Mouse (Mus musculus) NIH3T3 (cell line): ENCODE data around the gene Zbtb7b.
A peak's percentile ranks its signal among the peaks of the same experiment; 100 is the strongest.

ENCODE experiments used
- DNase-seq: peaks from one replicate; pipeline ENCODE4 v3.0.0-alpha.2; 2012; ENCODE audit warnings: low read depth

Gene Zbtb7b

DNA sequence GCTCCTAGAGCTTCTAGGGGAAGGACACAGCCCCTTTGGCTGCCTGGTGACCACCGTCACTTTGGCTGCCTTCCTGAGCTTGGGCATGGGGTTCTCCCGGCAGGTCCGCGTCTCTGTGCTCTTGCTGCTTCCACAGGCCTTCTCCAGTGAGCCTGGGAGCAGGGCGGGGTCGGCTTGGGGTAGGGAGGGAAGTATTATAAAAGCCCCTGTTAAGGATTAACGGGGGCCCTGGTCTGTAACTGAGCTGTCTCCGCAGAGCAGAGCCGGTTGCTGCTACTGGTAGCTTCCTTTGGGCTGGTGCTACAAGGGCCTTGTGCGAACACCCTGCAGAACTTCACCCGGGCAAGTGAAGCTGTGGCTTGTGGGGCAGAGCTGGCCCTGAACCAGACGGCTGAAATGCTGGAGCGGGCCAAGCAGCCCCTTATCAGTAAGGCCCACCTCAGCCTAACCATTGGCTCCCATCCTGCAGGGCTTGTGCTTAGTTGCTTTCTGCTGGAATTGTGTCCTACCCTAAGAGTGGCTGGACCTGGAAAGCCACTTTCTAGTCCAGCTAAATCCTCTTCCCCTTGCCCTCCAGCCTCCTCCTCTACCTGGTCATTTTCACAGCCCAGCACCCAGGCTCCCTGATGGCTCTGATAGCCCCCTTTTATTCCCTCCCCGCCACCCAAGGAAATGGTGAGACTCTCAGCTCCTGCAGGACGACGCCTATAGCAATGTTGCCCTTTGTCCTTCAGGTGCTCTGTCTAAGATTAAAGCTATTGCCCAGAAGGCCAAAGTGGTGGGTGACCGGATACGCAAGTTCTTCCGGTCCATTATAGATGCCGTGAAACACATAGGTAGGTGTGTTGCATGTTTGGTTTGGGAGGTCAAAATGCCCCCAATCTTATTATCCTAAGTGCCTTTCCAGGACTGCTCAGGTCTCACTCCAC, 28.8 kb downstream of the Zbtb7b start:
- no peak for DNase-seq

DNA sequence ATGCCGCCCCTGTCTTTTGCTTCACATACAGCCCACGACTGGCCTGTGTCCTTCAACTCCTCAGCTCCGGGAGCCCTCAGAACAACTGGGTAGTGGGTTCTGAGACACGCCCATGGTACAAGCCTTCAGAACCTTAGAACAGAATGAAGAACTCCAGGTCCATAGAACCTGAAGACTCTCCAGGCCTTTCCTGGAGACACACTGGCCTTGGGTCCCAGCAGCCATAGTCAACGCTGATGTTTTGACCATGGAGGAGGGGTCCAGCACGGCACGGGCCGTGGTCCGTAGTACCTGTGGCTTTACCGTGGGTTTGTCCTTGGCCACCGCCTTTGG, 29.5 kb downstream of the Zbtb7b start, which contains the start of gene Dcst1:
Gene Dcst1 (minus strand): TSS at position 101 of the 333 bp plus-strand sequence.
- DNase-seq: no peak

DNA sequence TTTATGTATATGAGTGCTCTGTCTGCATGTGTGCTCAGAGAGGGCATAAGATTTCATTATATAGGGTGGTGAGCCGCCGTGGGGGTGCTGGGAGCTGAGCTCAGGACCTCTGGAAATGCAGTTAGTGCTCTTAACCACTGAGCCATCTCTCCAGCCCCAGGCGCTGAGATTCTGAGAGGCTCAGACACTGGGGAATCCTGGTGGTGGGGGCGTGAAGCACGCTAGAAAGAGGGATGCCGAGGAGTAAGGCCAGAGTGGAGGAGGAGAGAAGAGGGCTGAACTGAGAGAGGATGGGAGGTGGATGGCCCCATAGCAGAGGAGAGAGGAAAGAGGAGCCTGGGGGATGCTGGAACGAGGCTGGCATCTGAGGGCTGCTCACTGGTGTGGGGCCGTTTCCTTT, 29.9 kb downstream of the Zbtb7b start:
- no peak for DNase-seq

DNA sequence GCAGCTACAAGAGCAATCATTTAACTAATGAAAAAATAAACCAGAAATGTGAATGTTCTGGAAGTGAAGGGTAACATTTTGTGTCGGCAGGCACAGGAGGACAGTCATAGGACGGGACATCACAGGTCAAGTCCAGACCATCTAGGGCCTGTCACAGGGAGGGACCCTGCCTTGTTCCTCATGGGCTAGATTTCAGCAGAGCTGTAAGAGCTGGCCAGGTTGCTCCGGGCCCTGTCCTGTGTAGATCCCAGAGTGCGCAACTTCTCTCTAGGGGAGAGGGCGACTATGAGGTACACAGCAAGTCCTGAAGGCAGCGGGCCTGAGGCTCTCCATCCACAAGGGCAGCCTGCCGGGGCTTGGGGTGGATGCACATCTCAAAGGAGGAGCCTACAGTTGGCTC, 32.9 kb downstream of the Zbtb7b start, which contains the start of gene Dcst2:
Gene Dcst2 (plus strand): TSS at position 301 of the 400 bp plus-strand sequence.
- DNase-seq: no peak

DNA sequence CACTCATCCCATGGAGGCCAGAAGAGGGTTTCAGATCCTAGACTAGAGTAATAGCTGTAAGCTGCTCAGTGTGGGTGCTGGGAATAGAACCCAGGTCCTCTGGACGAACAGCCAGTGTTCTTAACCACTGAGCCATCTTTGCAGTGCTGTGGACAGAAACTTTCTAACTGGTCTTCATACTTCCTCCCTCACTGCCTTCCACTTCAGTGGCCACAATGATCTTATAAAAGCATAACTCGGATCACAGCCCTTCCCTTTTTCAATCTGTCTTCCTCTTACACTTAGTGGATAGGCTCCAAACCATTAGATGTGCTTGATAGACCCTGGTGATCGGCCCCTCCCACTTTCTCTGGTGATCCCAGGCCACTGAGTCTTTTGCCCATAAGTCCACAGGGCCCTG, 34.3 kb downstream of the Zbtb7b start:
- no peak for DNase-seq

DNA sequence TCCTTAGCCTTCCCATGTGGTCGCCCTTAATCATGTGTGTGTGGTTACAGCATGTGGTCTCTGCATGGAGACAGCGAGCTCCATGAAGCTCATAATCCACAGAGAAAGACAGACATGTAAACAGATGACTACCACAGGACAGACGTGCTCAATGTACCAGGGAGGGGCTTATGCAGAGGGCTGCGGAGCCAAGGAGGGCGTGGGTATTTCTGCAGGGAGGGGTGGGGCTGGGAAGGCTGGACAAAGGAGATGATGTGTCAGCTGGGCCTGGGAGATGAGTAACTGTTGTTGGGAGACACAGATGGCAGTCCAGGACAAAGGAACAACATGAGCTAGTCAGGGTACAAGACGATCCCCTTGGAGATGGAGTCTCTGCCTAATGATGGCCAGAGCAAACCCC, 34.9 kb downstream of the Zbtb7b start:
- peak; percentile 59 for DNase-seq

DNA sequence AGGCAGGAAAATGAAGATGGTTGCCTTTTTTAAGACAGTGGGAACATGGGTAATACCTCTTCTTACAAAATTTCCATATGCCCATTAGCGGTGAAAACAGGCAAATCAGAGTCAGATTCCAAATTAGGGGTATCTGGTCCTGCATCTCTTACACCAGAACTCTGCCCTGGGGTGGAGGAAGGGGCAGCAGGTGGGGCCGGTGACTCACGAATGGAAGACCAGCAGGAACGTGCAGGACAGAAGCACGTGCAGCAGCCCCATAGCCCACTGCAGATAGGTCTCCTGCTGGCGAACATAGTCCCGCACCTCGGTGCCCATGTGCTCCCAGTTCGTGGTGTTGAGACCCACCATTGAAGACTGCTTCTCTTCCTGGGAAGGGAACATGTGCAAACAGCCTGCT, 38.5 kb downstream of the Zbtb7b start:
- DNase-seq: no peak

DNA sequence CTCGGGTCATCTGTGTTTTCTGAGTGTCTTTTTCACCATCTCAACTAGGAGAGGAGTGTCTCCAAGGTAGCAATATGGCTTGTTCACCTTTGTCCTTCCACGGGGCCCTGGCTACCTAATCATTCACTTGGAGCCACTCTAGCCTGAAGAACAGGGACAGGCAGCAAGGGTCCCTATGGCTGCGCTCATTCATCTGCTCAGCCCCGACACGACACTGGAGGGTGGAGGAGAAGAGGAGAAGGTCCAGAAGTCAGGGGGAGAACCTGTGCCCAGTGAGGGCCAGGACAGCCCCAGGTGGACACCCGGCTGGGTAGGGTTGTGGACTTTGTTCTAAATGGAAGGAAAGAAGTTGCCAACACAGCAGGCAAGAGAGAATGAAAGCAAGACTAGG, 39.1 kb downstream of the Zbtb7b start:
- DNase-seq: no peak

DNA sequence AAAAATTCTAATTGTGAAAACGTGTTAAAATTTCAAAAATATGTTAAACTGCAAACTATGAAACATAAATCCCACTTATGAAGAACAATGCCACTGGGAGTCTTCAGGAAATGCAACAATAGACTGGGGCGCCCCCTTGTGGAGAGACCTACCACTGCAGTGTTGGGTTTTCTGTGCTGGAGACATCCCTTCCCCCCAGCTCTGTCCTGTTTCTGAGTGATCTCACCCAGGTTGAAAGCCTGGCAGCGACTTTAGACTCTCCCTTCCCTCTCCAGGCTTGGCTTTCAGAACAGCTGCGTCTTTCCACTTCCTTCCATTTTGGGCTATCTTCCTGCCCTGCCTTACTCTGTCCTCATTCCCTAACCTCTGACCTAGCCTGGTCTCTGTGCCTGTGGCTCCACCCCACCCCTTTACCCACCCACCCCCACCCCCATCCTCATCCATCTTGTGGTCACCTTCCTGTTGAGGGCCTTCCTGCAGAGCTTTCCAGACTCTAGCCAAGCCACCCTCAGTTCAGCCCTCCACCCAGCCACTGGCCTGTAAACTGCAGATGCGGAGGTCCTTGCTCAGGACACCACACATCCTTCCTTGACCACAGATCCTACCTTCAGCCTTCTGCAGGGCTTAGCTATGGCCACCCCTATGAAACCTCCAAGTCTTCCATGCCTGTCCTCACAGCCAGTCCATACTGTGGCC, 39.6 kb downstream of the Zbtb7b start:
- peak; percentile 93 for DNase-seq

DNA sequence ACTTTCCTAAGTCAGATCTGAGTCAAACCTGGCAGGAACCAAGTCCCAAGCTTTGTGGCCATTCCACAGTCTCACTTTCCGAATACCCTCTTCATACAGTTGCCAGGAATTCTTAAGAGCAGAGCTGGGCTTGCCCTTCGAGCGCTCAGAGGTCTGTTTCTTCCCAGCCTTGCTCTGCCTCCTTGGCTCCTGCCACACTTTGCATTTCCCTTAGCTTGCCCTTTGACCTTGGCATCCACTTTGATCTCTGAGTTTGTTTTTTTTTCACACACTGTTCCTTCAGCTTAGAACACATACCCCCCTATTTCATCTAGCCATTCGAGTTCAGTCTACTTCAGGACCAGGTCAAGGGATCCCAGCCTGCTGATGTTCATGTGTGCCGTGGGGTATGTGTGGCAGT, 43.3 kb downstream of the Zbtb7b start:
- DNase-seq: no peak

DNA sequence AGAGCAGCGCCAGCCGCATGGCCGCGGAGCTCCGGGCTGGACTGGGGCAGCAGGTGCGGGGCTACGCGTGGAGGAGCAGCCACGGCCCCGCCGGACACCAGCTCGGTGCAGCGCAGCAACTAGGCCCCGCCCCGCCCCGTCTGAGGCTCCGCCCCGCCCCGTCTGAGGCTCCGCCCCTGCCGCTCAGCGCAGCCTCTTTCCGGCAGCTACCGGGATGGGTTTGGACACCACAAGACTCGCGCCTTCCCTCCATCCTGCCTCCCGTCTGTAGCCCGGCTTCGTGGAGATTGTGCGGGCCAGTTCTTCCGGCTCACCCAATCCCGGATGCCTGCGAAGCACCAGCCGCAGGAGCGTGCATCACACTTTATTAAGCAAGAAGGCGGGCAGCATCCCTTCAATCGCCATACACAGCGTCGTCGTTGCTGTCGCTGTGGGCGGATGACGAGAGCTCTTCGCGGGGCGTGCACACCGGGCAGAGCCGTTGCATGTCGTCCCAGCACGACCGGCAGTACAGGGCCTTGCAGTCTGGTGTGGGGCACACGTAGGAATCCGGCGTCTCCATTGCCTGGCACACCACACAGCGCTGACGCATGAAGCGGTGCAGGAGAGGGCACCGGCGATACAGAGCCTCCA, 44.6 kb downstream of the Zbtb7b start, which contains the start of gene Adam15:
Gene Adam15 (minus strand): TSS at position 128 of the 633 bp plus-strand sequence.
- DNase-seq: peak; percentile 91

DNA sequence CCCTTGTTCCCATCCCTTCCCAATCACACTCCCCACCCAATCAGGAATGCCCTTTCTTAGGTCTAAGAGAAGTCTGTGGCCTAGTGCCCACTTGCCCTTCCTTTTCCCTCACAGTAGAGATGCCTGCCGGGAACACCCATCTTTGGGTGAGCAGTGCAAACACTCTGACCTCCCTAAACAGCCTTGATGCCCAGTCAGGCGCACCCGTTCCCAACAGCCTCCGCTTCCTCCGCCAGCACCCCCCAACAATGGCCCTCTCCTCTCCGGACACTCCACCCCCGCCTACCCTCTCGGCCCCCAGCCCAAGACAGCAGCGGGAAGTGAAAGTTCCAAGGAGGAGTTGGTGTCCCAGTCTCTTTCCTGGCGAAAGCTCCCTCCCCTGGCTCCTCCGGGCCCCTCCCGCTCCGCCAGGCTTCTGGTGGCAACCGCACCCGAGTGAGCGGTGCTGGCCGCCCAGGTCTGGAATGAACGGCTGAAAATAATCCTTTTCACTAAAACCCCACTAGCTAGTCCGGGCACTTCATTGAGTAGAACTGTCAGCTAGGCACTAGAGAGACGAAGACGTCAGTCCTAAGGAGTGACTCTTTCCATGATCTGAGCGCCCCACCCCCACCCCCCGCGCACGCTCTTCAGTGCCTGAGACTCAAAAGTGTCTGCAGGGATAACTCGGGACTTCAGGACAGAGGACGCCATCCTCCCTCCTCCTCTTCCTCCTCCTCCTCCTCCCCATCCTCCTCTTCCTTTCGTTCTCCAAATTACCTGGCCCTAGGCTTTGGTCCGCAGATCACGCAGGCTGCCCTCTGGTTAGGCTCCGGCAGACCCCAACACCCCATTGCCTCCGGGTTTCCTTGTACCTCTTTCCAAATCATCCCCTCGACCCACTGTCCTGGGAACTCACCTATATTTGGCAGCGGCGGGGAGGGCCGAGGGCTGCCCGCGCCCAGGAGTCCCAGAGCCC, 45.4 kb downstream of the Zbtb7b start:
- DNase-seq: peak; percentile 77

DNA sequence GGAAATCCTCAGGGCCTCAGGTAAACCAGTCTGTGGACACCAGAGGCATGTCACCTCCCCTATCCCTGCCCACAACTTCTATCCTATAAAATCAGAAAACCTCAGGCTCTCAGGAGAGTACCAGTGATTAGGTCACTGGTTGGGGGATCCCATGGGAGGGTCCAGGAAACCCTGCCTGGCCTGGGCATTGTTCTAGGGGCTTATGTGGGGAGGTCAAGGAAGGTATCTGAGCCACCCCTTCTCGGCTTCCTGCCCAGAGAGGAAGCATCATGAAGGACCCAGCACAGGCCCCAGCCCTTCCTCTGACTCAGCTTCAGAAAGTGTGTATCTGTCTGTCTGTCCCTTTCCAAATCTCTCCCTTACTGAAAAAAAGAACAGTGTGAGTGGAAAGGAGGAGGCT, 46.7 kb downstream of the Zbtb7b start:
- no peak for DNase-seq

DNA sequence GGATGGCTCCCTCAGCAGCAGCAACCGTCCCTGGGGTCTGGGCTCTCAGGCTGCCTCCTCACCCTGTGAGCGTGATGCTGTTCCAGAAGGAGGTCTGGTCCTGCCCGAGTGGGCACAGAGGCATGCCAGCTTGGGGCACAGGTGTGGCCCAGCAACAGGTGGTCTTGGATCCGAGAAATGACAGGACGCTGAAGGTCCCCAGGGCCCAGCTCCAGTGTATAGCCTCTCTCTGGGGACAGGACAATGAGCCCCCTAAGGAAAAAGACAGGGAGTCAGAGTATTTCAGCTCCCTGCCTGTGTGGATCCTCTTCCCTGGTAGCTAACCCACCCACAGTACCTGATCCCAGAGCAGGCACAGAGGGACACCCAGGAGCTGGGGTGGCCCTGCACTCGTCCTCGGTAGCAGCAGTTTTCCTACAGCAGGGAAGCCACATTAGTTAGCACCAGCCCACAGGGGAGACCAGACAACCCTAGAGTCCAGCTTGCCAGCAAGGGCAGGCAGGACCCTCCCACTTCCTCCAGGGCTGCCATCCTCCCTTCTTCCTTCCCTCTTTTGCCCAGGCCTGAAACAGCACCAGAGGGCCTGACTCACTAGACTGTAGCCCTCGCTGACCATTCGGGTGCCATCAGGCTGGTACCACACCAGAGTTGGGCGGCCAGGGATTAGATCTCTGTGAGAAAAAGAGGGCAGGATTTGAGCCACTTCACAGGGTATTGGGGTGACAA, 47.6 kb downstream of the Zbtb7b start:
- DNase-seq: no peak

DNA sequence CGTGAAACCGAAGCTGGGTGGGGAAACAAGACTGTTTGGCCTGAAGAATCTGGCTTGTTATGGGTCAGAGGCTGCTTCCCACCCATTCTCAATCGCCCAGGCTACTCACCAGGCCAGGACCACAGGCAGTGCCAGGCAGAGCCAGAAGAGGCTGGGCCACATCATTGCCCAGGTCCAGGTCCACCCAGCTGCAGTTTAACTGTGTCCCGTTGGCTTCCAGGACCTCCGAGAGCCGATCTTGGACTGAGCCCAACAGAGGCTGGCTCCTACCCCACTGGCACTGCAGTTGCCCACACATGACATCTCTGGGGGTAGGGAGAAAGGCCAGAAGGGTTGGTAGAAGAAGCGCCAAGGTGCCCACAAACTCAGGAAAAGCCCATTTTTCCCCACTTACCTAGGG, 51.3 kb downstream of the Zbtb7b start:
- DNase-seq: no peak

DNA sequence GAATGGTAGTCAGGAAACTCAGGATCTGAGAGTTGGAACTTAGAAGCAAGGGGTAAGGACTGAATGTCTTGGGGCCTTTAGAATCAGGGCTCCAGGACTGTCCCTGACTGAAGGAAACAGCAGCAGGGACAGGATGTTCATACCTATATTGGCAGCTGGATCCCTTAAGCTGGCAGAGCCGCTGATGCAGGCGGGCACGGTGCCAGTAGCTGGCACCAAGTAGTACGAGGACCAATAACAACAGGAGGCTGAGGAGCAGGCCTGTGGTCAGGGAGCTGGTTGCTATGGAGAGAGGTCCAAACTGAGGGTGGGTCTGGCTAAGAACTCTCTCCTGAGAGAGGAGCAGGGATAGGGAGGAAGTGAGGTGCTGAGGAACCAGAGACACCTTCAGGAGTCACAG, 52.8 kb downstream of the Zbtb7b start:
- no peak for DNase-seq

DNA sequence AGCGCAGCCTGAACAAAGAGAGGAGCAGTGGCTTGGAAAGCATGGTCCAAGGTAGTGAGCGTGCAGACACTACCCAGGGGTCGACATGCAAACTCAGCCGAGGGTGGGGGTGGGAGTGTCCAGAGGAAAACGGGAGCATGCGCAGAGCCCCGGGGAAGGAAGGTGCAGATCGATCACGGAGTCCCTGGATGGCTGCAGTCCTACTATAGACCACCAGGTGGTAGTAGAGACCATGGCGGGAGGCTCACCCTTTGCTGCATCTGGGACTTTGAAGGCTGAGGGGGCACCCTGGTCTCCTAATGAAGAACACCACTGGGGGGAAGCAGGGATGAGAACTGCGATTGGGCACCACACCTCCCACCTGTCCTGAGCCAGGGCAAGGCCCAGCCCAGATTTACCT, 54.1 kb downstream of the Zbtb7b start:
- peak; percentile 86 for DNase-seq

DNA sequence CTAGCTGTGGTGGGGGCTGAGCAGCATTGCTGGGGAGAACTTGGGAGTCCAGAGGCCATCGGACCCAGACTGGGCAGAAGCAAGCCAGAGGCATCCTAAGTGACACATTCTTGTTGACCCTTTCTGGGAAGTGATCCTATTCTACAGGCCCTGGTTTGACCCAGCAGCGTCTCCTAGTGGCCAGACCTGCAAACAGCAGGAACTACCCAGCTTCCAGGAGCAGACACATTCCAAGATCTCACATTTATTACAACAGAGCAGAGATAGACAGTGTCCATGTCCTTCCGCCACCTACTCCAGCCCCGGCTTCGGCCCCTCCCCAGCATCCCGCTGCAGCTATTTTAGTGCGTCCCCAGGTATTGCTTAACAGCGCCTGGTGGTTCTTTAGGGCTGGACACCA, 55.2 kb downstream of the Zbtb7b start:
- DNase-seq: peak; percentile 85

DNA sequence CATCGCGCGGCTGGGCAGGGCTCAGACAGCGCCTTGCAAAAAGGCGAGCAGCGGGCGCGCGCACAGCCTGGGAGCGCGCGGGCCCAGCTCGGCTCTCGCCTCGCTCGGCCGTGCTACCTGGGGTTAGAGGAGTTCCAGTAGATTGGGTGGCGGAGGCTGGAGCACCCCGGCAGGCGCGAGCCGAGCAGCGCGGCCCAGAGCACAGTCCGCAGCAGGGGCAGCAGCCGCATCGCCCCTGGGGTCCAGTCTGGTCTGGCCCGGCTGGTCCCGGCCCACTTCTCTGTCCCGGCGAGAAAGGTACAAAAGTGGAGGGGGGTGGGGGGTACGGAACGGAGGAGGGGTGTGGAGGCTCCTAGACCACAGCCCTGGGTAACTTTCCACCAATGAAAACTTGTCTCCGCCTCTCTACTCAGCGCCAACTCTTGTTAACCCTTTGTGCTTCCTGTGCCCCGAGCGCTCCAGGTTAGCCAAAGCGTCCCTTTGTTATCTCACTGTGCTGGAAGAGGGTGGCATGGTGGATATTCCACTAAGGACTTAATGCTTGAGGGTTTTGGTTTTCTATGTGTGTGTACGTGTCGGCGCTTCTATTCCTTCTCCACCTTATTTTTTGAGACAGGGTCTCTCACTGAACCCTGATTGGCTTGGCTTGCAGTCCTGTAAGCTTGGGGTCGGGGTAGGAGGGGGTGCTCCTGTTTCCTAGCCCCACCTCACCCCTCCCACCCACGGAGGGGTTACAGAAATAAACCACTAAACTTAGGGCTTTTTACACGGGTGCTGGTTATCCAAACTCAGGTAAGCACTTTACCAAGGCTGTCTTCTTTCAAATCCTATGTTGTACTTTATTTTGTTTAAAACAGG, 56.6 kb downstream of the Zbtb7b start, which contains the start of gene Efna4:
Gene Efna4 (minus strand): TSS at position 308 of the 858 bp plus-strand sequence.
- DNase-seq: peak; percentile 84
